Mouse (Mus musculus): ENCODE results near the gene Pcyt1b.

Pcyt1b gene

DNA sequence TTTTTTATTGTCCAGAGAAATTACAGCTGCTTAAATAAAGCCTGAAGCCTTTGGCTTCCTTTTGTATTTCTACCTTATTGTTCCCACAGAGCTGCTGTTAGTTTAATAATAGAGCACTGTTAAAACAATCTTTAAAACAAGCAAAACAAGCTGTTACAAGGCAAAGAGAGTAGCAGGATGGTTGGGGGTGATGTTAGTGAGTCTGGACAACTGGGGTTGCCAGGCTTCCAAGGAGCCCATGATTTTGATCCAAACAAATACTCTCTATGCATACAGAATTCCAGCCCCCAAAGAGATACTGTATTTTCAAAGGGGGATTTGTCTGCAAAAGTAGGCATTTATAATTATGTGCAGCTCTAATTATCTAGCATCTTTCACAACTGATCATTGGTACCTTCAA is 77.7 kb downstream of the Pcyt1b start:
- no peak for DNase-seq (ENCODE audit: low read depth, low spot score)

DNA sequence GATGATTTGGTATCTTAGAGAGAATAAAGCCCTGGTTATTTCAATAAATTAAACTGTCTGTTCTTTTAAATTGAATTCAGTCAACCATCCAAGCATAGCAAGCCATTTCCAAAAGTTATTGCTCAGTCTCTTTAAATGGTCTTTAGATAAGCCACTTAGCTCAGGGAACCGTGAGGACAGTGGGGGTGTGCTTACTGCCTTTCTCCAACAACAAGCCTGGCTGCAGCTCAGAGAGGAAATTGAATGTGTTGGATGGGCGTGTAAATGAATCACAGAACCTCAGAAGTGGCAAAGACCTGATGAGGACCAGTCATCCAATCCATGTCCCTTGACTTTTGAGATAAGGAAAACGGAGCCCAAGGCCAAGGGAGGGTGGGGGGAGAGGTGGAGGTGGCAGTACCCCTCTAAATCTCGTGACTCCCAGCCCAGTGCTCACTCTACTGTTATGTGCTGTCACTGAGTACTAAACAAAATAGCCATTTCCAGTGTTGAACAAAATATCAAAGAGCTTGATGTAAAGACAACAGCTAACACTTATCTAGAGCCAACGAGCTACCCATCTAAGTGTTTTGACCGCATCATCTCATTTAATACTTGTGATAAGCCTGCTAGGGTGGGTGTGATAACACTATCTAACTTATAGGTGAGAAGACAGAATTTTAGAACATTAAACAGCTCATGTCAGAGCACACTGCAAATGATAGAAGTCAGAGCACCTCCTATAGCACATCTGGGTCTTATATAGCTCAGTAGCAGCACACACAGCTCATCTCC is 78.5 kb downstream of the Pcyt1b start:
- DNase-seq (ENCODE audit: low read depth, low spot score): no peak

DNA sequence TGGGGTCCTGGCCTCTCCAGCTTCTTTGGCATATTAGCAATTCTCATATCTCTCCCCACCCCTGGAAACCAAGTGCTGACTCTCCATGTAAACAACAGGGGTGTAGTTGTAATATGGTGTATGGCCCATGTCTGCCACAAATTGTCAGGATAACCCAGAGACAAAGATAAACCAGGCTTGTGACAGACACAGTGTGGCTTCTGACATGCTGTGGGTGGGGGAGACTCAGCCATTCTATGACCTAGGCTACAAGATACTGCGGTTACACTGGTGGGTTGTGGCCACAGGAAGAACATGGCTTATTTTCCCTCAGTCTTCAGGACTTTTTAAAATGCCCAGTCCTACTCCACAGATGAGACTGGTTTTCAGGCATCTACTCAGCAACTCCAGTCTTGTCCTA is 94.5 kb downstream of the Pcyt1b start:
- no peak for DNase-seq (ENCODE audit: low read depth, low spot score)

DNA sequence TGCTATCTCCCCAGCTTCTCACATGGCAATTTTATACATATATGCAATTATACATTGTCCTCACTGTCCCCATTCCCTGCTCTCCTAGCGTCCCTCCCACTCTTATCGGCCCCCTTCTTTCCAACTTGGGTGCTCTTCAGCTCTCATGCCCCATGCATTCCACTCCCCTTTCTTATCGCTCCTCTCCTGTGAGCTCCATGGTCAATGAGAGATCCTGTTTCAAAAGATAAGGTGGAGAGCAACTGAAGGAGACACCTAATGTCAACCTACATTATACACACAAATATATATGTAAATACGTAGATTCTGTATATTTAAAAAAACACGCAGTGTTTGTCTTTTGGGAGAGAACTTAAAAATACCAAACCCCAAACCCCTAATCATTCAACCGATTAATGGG is 95.9 kb downstream of the Pcyt1b start:
- DNase-seq (ENCODE audit: low read depth, low spot score): peak; percentile 54

DNA sequence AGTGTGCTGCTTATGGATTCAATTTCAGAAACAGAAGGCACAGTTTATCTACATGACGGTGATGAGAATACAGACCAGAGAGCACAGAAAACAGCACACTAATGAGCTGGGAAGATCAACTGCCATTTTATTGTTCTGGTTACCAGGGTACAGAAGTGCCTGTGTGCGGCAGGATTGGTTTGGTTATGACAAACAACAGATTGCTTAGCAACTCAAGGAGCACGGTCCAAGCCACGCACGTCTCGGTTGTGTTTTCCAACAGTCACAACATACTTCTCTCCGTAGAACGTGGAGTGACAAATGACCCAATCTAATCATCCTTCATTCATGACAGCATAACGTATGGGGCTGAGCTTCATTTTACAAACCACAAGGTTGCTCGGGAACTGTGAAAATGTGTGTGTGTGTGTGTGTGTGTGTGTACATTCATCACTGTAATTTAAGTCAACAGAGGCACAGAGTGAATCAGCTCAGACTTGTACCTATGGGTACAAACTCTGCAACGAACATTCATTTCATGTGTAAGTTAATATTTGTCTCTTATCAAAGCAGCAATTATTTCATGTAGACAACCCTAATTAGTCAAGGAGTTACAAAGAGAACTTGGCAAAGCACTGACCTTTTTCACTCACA is 100.7 kb downstream of the Pcyt1b start:
- no peak for DNase-seq (ENCODE audit: low read depth, low spot score)

DNA sequence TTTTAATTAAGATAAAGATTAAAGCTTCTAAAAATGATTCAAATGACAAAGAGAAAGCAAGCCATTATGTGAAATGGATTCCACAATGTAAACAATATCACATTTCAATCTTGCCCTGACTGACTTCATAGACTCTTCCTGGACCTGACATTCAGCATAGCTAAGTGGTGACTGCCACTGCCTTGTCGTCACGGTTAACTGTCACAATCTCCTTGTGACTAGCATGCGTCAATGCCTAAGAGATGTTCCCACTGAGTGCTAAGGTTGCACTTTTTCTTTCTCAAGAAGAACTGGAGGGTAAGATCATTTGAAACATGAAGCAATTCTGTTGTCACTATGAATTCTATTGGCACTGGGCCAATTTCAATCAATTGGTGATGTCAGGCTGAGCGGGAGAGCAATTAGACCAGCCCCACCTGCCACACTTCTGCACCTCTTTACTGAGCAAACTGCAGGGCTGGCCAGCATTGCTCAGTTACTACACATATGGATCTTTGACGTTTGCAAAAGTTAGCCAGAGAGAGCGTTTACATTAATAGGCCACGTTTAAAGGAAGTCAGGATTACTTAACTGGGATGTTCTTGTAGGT is 102.3 kb downstream of the Pcyt1b start:
- DNase-seq (ENCODE audit: low read depth, low spot score): no peak

DNA sequence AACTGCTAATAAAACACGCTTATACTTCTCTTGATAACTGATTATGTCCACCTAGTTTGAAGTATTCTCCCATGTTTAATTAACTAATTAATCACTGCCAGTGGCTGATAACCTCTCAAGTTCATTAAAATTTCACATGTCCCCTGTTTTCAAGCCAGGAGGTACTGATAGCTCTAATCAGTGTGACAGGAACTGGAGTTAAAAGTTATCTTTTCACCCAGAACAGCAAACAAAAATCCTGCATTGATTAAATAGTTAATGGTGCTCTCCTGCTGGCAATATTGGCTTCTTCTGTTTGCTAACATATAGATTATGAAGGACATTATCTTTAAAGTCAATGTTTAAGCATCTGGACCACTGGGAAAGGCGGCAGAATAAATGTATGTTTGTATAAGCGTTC is 106.1 kb downstream of the Pcyt1b start:
- no peak for DNase-seq (ENCODE audit: low read depth, low spot score)

DNA sequence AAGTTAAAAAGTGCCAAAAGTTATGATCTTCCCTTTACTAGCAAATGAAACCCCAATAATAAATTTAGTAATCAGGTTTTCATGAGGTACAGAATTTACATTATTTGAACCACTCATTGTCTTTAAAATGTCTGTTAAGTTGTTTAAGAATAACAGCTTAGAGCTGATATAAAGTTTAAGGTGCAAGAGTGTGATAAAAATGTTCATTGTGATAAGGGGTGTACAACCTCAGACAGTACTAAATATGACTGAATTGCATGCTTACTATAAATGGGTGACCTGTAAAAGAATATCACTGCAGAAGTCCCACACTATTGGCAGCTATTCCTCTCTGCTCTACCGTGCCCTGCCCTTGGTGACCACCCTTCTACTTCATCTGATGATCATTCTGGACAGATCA is 134.9 kb downstream of the Pcyt1b start:
- DNase-seq (ENCODE audit: low read depth, low spot score): no peak

DNA sequence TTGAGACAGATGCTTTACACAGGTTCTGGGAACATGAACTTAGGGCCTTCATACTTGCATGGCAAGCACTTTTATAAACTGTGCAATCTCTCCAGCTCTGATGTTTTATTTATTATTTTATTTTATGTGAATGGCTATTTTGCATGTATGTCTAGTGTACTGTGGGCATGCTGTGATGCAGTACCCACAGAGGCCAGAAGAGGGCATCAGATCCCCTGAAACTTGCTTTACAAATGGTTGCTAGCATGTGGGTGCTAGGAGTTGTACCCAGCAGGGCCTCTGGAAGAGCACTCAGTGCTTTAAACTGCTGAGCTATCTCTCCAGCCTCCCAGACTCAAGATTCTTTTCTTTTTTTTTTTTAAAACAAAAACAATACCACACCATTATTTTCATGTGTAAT is 138.5 kb downstream of the Pcyt1b start:
- peak; percentile 29 for DNase-seq (ENCODE audit: low read depth, low spot score)
